Mouse (Mus musculus) ES-E14 (cell line): ENCODE results near the gene Krt42.

Experiments
- CHD2 ChIP-seq: IDR thresholded peaks from 2 replicates; pipeline ENCODE4 v1.6.1; 2014; ENCODE audit warnings: mild to moderate bottlenecking, low read depth, low read length, inconsistent platforms
- HCFC1 ChIP-seq: IDR thresholded peaks from 2 replicates; pipeline ENCODE4 v1.6.1; 2012; ENCODE audit warnings: low read length, inconsistent platforms, borderline replicate concordance; ENCODE audit not compliant: insufficient read depth
- ZC3H11A ChIP-seq: IDR thresholded peaks from 2 replicates; pipeline ENCODE4 v1.6.1; 2012; ENCODE audit warnings: low read depth, mild to moderate bottlenecking, inconsistent platforms, low read length, borderline replicate concordance
- ZNF384 ChIP-seq: IDR thresholded peaks from 2 replicates; pipeline ENCODE4 v1.6.1; 2012; ENCODE audit warnings: low read depth, low read length, inconsistent platforms

- no peak for TF ChIP-seq HCFC1
- TF ChIP-seq CHD2: no peak
- TF ChIP-seq ZNF384: no peak
- no peak for TF ChIP-seq ZC3H11A
These were observed 23.2 kb upstream of the Krt42 start for GRCm38 (mm10) chr11:100292884-100293283.
